Mouse (Mus musculus): ENCODE measurements around the gene Aldh1a3. TPM values are rescaled to one million over a fixed set of nuclear protein-coding genes. Genes with fewer than 3 reads are reported as not detected.
A peak's percentile ranks its signal among the peaks of the same experiment; 100 is the strongest.

The Aldh1a3 gene
- total and polyA plus RNA-seq, 3 experiments = 0.35 to 4.6 (median 1.0) TPM

GRCm38 (mm10) chr7:66354911-66355310, 72.4 kb downstream of the Aldh1a3 start:
- Histone ChIP-seq H3K4me2 (ENCODE audit: insufficient read depth, low read depth, poor library complexity, severe bottlenecking) (no peak overlapping the region), H3K4me3 (replicated peaks in 1 of 3; ENCODE audit: low read depth in 2 of 3, low read length in 2 of 3, poor library complexity in 1 of 3) (no peak overlapping the region), H3K27ac (ENCODE audit: insufficient read depth, low read depth) (no peak overlapping the region), H3K36me3 (replicated peaks in 1 of 2; ENCODE audit: control insufficient read depth in 1 of 2, insufficient read depth in 1 of 2, low read length in 1 of 2) (peaks cover under 1 to 44% of the 10 kb centered on the region in 2 experiments), H3K4me1 (ENCODE audit: control insufficient read depth in 1 of 2, insufficient read depth in 2 of 2) (peaks cover 0 to 16% of the 10 kb centered on the region in 2 experiments; a peak in 2 of 4 replicates), H3K79me2 (replicated peaks; ENCODE audit: control insufficient read depth, extremely low read depth, insufficient read depth, poor library complexity, severe bottlenecking) (no peaks in the 10 kb centered on the region; the same call in 1 of the 2 replicates), H3K9me3 (replicated peaks; ENCODE audit: low read length) (no peaks in the 10 kb centered on the region), H3K9ac (ENCODE audit: insufficient read depth, low read depth) (no peak overlapping the region), H3K27me3 (replicated peaks) (no peaks in the 10 kb centered on the region)
- dilution Hi-C loops (cut with MboI; ENCODE audit: extremely low pct_ligation_motif_present, extremely low pct_unique_long_range_greater_than_20kb, low sequenced_read_pairs) = no loop called here
- no peak for TF ChIP-seq MEF2A (IDR thresholded peaks at IDR 0.05; ENCODE audit: borderline replicate concordance, low read depth, low read length)
- in situ Hi-C loops (cut with MboI; ENCODE audit: low pct_ligation_motif_present, low pct_unique_long_range_greater_than_20kb, low sequenced_read_pairs) = no loop called here
- no peak for DNase-seq (ENCODE audit: extremely low read depth)

- H3K27ac ChIP-seq (ENCODE audit: insufficient read depth, low read depth) = no peak overlapping the region
- no peak overlapping the region for H3K4me3 ChIP-seq (replicated peaks in 1 of 3; ENCODE audit: low read depth in 2 of 3, low read length in 2 of 3, poor library complexity in 1 of 3)
- dilution Hi-C loops (cut with MboI; ENCODE audit: extremely low pct_ligation_motif_present, extremely low pct_unique_long_range_greater_than_20kb, low sequenced_read_pairs) = no loop called here
- H3K4me1 ChIP-seq (ENCODE audit: control insufficient read depth in 1 of 2, insufficient read depth in 2 of 2) = peaks cover 0 to 26% of the 10 kb centered on the region in 2 experiments; a peak in 2 of 4 replicates
- H3K36me3 ChIP-seq (replicated peaks in 1 of 2; ENCODE audit: control insufficient read depth in 1 of 2, insufficient read depth in 1 of 2, low read length in 1 of 2) = peaks cover 5 to 44% of the 10 kb centered on the region in 2 experiments
- H3K9me3 ChIP-seq (replicated peaks; ENCODE audit: low read length) = no peaks in the 10 kb centered on the region
- H3K4me2 ChIP-seq (ENCODE audit: insufficient read depth, low read depth, poor library complexity, severe bottlenecking) = no peak overlapping the region
- DNase-seq (ENCODE audit: extremely low read depth) = no peak
- H3K79me2 ChIP-seq (replicated peaks; ENCODE audit: control insufficient read depth, extremely low read depth, insufficient read depth, poor library complexity, severe bottlenecking) = no peaks in the 10 kb centered on the region
- TF ChIP-seq POLR2A (IDR thresholded peaks at IDR 0.05; ENCODE audit: low read depth, low read length) (no peak), JUND (conservative IDR thresholded peaks at IDR 0.05; ENCODE audit: low read depth, low read length) (no peak), USF2 (conservative IDR thresholded peaks at IDR 0.05; ENCODE audit: low read depth, low read length) (no peak), MAX (IDR thresholded peaks at IDR 0.05; ENCODE audit: low read length) (no peak), MYC (IDR thresholded peaks at IDR 0.05; ENCODE audit: low read depth, low read length) (no peak)
- H3K9ac ChIP-seq (ENCODE audit: insufficient read depth, low read depth) = no peak overlapping the region
- in situ Hi-C loops (cut with MboI; ENCODE audit: low pct_ligation_motif_present, low pct_unique_long_range_greater_than_20kb, low sequenced_read_pairs) = no loop called here
- no peaks in the 10 kb centered on the region for H3K27me3 ChIP-seq (replicated peaks)
Observed at GRCm38 (mm10) chr7:66351074-66351473, 76.2 kb downstream of the Aldh1a3 start.

GRCm38 (mm10) chr7:66349670-66350069, 77.6 kb downstream of the Aldh1a3 start:
- H3K9me3 ChIP-seq (replicated peaks; ENCODE audit: low read length) = no peaks in the 10 kb centered on the region
- H3K36me3 ChIP-seq (replicated peaks in 1 of 2; ENCODE audit: control insufficient read depth in 1 of 2, insufficient read depth in 1 of 2, low read length in 1 of 2) = peaks cover 5 to 42% of the 10 kb centered on the region in 2 experiments
- H3K4me1 ChIP-seq (ENCODE audit: control insufficient read depth in 1 of 2, insufficient read depth in 2 of 2) = peaks cover 0 to 16% of the 10 kb centered on the region in 2 experiments; a peak in 2 of 4 replicates
- TF ChIP-seq ZC3H11A (IDR thresholded peaks at IDR 0.05; ENCODE audit: low read depth, low read length) = no peak
- H3K4me3 ChIP-seq (replicated peaks in 1 of 3; ENCODE audit: low read depth in 2 of 3, low read length in 2 of 3, poor library complexity in 1 of 3) = no peak overlapping the region
- dilution Hi-C loops (cut with MboI; ENCODE audit: extremely low pct_ligation_motif_present, extremely low pct_unique_long_range_greater_than_20kb, low sequenced_read_pairs) = no loop called here
- H3K27me3 ChIP-seq (replicated peaks) = no peaks in the 10 kb centered on the region
- H3K79me2 ChIP-seq (replicated peaks; ENCODE audit: control insufficient read depth, extremely low read depth, insufficient read depth, poor library complexity, severe bottlenecking) = no peaks in the 10 kb centered on the region
- H3K9ac ChIP-seq (ENCODE audit: insufficient read depth, low read depth) = no peak overlapping the region
- H3K4me2 ChIP-seq (ENCODE audit: insufficient read depth, low read depth, poor library complexity, severe bottlenecking) = no peak overlapping the region
- no peak for DNase-seq (ENCODE audit: extremely low read depth)
- in situ Hi-C loops (cut with MboI; ENCODE audit: low pct_ligation_motif_present, low pct_unique_long_range_greater_than_20kb, low sequenced_read_pairs) = no loop called here
- H3K27ac ChIP-seq (ENCODE audit: insufficient read depth, low read depth) = no peak overlapping the region

- no peak overlapping the region for H3K4me3 ChIP-seq (replicated peaks in 1 of 3; ENCODE audit: low read depth in 2 of 3, low read length in 2 of 3, poor library complexity in 1 of 3)
- peaks cover 5 to 45% of the 10 kb centered on the region in 2 experiments for H3K36me3 ChIP-seq (replicated peaks in 1 of 2; ENCODE audit: control insufficient read depth in 1 of 2, insufficient read depth in 1 of 2, low read length in 1 of 2)
- H3K4me2 ChIP-seq (ENCODE audit: insufficient read depth, low read depth, poor library complexity, severe bottlenecking) = no peak overlapping the region
- peak; percentile 10 for DNase-seq (ENCODE audit: extremely low read depth)
- TF ChIP-seq E2F4 (IDR thresholded peaks at IDR 0.05; ENCODE audit: insufficient replicate concordance, low read depth, low read length) (no peak), MYC (IDR thresholded peaks at IDR 0.05; ENCODE audit: low read depth, low read length) (peak; percentile 55; the same call in 1 of the 2 replicates), MAX (IDR thresholded peaks at IDR 0.05; ENCODE audit: low read length) (peak; percentile 68), IRF4 (IDR thresholded peaks at IDR 0.05; ENCODE audit: low read depth, low read length) (peak; percentile 46; the same call in 1 of the 2 replicates), NELFE (IDR thresholded peaks at IDR 0.05; ENCODE audit: low read depth, low read length) (no peak)
- in situ Hi-C loops (cut with MboI; ENCODE audit: low pct_ligation_motif_present, low pct_unique_long_range_greater_than_20kb, low sequenced_read_pairs) = no loop called here
- H3K27me3 ChIP-seq (replicated peaks) = no peaks in the 10 kb centered on the region
- H3K9me3 ChIP-seq (replicated peaks; ENCODE audit: low read length) = no peaks in the 10 kb centered on the region
- dilution Hi-C loops (cut with MboI; ENCODE audit: extremely low pct_ligation_motif_present, extremely low pct_unique_long_range_greater_than_20kb, low sequenced_read_pairs) = no loop called here
- no peak overlapping the region for H3K27ac ChIP-seq (ENCODE audit: insufficient read depth, low read depth)
- H3K79me2 ChIP-seq (replicated peaks; ENCODE audit: control insufficient read depth, extremely low read depth, insufficient read depth, poor library complexity, severe bottlenecking) = no peaks in the 10 kb centered on the region
- H3K9ac ChIP-seq (ENCODE audit: insufficient read depth, low read depth) = no peak overlapping the region
- H3K4me1 ChIP-seq (ENCODE audit: control insufficient read depth in 1 of 2, insufficient read depth in 2 of 2) = peaks cover 0 to 18% of the 10 kb centered on the region in 2 experiments; a peak in 2 of 4 replicates
Observed at GRCm38 (mm10) chr7:66348588-66348987, 78.7 kb downstream of the Aldh1a3 start.
